Mouse (Mus musculus) CH12.LX (cell line): ENCODE data around the gene Ccdc148. TPM values are rescaled to one million over a fixed set of nuclear protein-coding genes. Genes with fewer than 3 reads are reported as not detected.

Experiments
- DNase-seq: peaks from one replicate; pipeline ENCODE4 v3.0.0-alpha.2; 2013; ENCODE audit errors: extremely low read depth
- H3K27ac ChIP-seq: 2 replicates; pipeline ENCODE4 v1.5.1; 2012; ENCODE audit warnings: low read depth, mild to moderate bottlenecking, control low read depth, moderate library complexity; ENCODE audit not compliant: insufficient read depth
- H3K27me3 ChIP-seq: replicated peaks from 2 replicates; pipeline ENCODE3; 2012; ENCODE audit warnings: inconsistent platforms
- H3K36me3 ChIP-seq, 2 experiments: replicated peaks in 1 of 2; 2 replicates each; pipeline versions ENCODE3 to v1.6.1; 2012; ENCODE audit warnings: inconsistent platforms in 1 of 2, low read length in 1 of 2, mild to moderate bottlenecking in 1 of 2, mixed read lengths in 1 of 2, moderate library complexity in 1 of 2; ENCODE audit not compliant: control insufficient read depth in 1 of 2, insufficient read depth in 1 of 2
- H3K4me1 ChIP-seq, 2 experiments: 2 replicates each; pipeline ENCODE4 v1.6.1; 2012; ENCODE audit warnings: inconsistent platforms in 1 of 2, moderate library complexity in 1 of 2; ENCODE audit not compliant: insufficient read depth in 2 of 2, control insufficient read depth in 1 of 2
- H3K4me2 ChIP-seq: 2 replicates; pipeline ENCODE4 v1.6.1; 2012; ENCODE audit warnings: low read depth, mild to moderate bottlenecking, control low read depth; ENCODE audit not compliant: poor library complexity, insufficient read depth, severe bottlenecking
- H3K4me3 ChIP-seq, 3 experiments: fragments of 150-350 bp in 1 of 3; sonication (generic) in 1 of 3; replicated peaks in 1 of 3; 2 replicates each; pipeline versions ENCODE3 to v1.5.1; 2011 to 2012; ENCODE audit warnings: low read depth in 2 of 3, low read length in 2 of 3, mild to moderate bottlenecking in 2 of 3, moderate library complexity in 2 of 3, control low read depth in 1 of 3, improper control_type of control experiment in 1 of 3, inconsistent platforms in 1 of 3, mixed read lengths in 1 of 3; ENCODE audit not compliant: poor library complexity in 1 of 3
- H3K79me2 ChIP-seq: replicated peaks from 2 replicates; pipeline ENCODE4 v1.6.1; 2012; ENCODE audit warnings: mild to moderate bottlenecking, moderate library complexity; ENCODE audit not compliant: control insufficient read depth, poor library complexity, insufficient read depth, severe bottlenecking; ENCODE audit errors: extremely low read depth
- H3K9ac ChIP-seq: 2 replicates; pipeline ENCODE4 v1.6.1; 2012; ENCODE audit warnings: low read depth, mild to moderate bottlenecking, control low read depth, moderate library complexity; ENCODE audit not compliant: insufficient read depth
- H3K9me3 ChIP-seq: replicated peaks from 2 replicates; pipeline ENCODE3; 2012; ENCODE audit warnings: low read length, inconsistent platforms, mixed read lengths
- CHD1 ChIP-seq: IDR thresholded peaks from 2 replicates; pipeline ENCODE4 v1.6.1; 2012; ENCODE audit warnings: low read depth, low read length, improper control_type of control experiment, inconsistent platforms
- CHD2 ChIP-seq: IDR thresholded peaks from 2 replicates; pipeline ENCODE4 v1.6.1; 2011; ENCODE audit warnings: low read length, improper control_type of control experiment
- ETS1 ChIP-seq: conservative IDR thresholded peaks from 2 replicates; pipeline ENCODE4 v1.6.1; 2012; ENCODE audit warnings: low read depth, mild to moderate bottlenecking, inconsistent platforms, low read length, improper control_type of control experiment, moderate library complexity
- GABPA ChIP-seq: IDR thresholded peaks from 2 replicates; pipeline ENCODE4 v1.6.1; 2012; ENCODE audit warnings: low read depth, low read length, improper control_type of control experiment, inconsistent platforms; ENCODE audit not compliant: insufficient replicate concordance
- HCFC1 ChIP-seq: IDR thresholded peaks from 2 replicates; pipeline ENCODE4 v1.6.1; 2012; ENCODE audit warnings: low read depth, mild to moderate bottlenecking, inconsistent platforms, low read length, improper control_type of control experiment
- IRF4 ChIP-seq: IDR thresholded peaks from 2 replicates; pipeline ENCODE4 v1.6.1; 2014; ENCODE audit warnings: low read depth, mild to moderate bottlenecking, inconsistent platforms, low read length, improper control_type of control experiment
- JUN ChIP-seq: IDR thresholded peaks from 2 replicates; pipeline ENCODE4 v1.6.1; 2011; ENCODE audit warnings: low read depth, mild to moderate bottlenecking, low read length, improper control_type of control experiment, moderate library complexity; ENCODE audit not compliant: insufficient read depth
- KAT2A ChIP-seq: IDR thresholded peaks from 2 replicates; pipeline ENCODE4 v1.6.1; 2012; ENCODE audit warnings: low read length, improper control_type of control experiment, inconsistent platforms; ENCODE audit not compliant: insufficient replicate concordance
- MAFK ChIP-seq: IDR thresholded peaks from 2 replicates; pipeline ENCODE4 v1.6.1; 2011; ENCODE audit warnings: low read length, improper control_type of control experiment; ENCODE audit not compliant: insufficient replicate concordance
- MAX ChIP-seq: IDR thresholded peaks from 2 replicates; pipeline ENCODE4 v1.6.1; 2011; ENCODE audit warnings: low read length, improper control_type of control experiment
- MAZ ChIP-seq: IDR thresholded peaks from 2 replicates; pipeline ENCODE4 v1.6.1; 2012; ENCODE audit warnings: low read depth, mild to moderate bottlenecking, inconsistent platforms, low read length, improper control_type of control experiment, moderate library complexity
- PAX5 ChIP-seq: IDR thresholded peaks from 2 replicates; pipeline ENCODE4 v1.6.1; 2012; ENCODE audit warnings: low read length, inconsistent platforms, mixed read lengths
- POLR2A ChIP-seq: IDR thresholded peaks from 2 replicates; pipeline ENCODE4 v1.6.1; 2011; ENCODE audit warnings: low read depth, mild to moderate bottlenecking, improper control_type of control experiment, low read length
- POLR2AphosphoS2 ChIP-seq: IDR thresholded peaks from 2 replicates; pipeline ENCODE4 v1.6.1; 2011; ENCODE audit warnings: low read depth, low read length, improper control_type of control experiment
- RAD21 ChIP-seq: IDR thresholded peaks from 2 replicates; pipeline ENCODE4 v1.6.1; 2011; ENCODE audit warnings: low read depth, mild to moderate bottlenecking, low read length, improper control_type of control experiment, moderate library complexity
- RCOR1 ChIP-seq: conservative IDR thresholded peaks from 2 replicates; pipeline ENCODE4 v1.6.1; 2012; ENCODE audit warnings: low read depth, mild to moderate bottlenecking, inconsistent platforms, low read length, improper control_type of control experiment
- SIN3A ChIP-seq: IDR thresholded peaks from 2 replicates; pipeline ENCODE4 v1.6.1; 2012; ENCODE audit warnings: low read length, improper control_type of control experiment, inconsistent platforms
- TBP ChIP-seq: conservative IDR thresholded peaks from 2 replicates; pipeline ENCODE4 v1.6.1; 2011; ENCODE audit warnings: low read depth, low read length, improper control_type of control experiment
- USF1 ChIP-seq: IDR thresholded peaks from 2 replicates; pipeline ENCODE4 v1.6.1; 2014; ENCODE audit warnings: low read depth, mild to moderate bottlenecking, inconsistent platforms, low read length, improper control_type of control experiment
- USF2 ChIP-seq: conservative IDR thresholded peaks from 2 replicates; pipeline ENCODE4 v1.6.1; 2011; ENCODE audit warnings: low read depth, low read length, improper control_type of control experiment
- ZC3H11A ChIP-seq: IDR thresholded peaks from 2 replicates; pipeline ENCODE4 v1.6.1; 2012; ENCODE audit warnings: low read depth, mild to moderate bottlenecking, inconsistent platforms, low read length, improper control_type of control experiment
- ZMIZ1 ChIP-seq: IDR thresholded peaks from 2 replicates; pipeline ENCODE4 v1.6.1; 2012; ENCODE audit warnings: low read depth, mild to moderate bottlenecking, inconsistent platforms, low read length, improper control_type of control experiment
- dilution Hi-C: fragments of 300-500 bp; cut with MboI; formaldehyde crosslinking; loops from 2 replicates; pipeline ENCODE4 v1.14.3; 2020; ENCODE audit warnings: low sequenced_read_pairs; ENCODE audit not compliant: extremely low pct_unique_long_range_greater_than_20kb, extremely low pct_ligation_motif_present
- in situ Hi-C: fragments of 300-500 bp; cut with MboI; formaldehyde crosslinking; loops from 3 replicates; pipeline ENCODE4 v1.14.3; 2019; ENCODE audit warnings: low sequenced_read_pairs, low pct_ligation_motif_present, low pct_unique_long_range_greater_than_20kb, mixed read lengths
- polyA plus RNA-seq: library from polyadenylated mRNA; unstranded; fragments of >175 nt; gene quantifications from 2 replicates; pipeline ENCODE4 v1.2.1, GENCODE M21; 2012; ENCODE audit warnings: low read depth; ENCODE audit not compliant: insufficient read length
- total RNA-seq, 2 experiments: library from RNA; depleted of rRNA; stranded (reverse); fragments of 300-350 nt in 1 of 2; fragments of >200 nt in 1 of 2; gene quantifications; 2 replicates each; pipeline ENCODE4 v1.2.3; 2012 to 2014

Gene Ccdc148
- total and polyA plus RNA-seq, 3 experiments = not detected

GRCm38 (mm10) chr2:59158117-59158516 lies 2.4 kb downstream of the Ccdc148 start:
- Histone ChIP-seq H3K9ac (no peak overlapping the region), H3K4me2 (no peak overlapping the region), H3K27me3 (no peaks in the 10 kb centered on the region), H3K27ac (no peak overlapping the region)
- TF ChIP-seq CHD2 (no peak), ZC3H11A (no peak), RAD21 (no peak), MAZ (no peak), CHD1 (no peak), USF1 (no peak), RCOR1 (no peak), ZMIZ1 (no peak), GABPA (no peak), SIN3A (no peak), POLR2A (no peak), JUN (no peak), USF2 (no peak), ETS1 (no peak), POLR2AphosphoS2 (no peak), MAFK (no peak), HCFC1 (no peak), PAX5 (no peak), IRF4 (no peak), MAX (no peak)
- TF ChIP-seq, all 38 proteins: peak for 0
- H3K79me2 ChIP-seq = no peaks in the 10 kb centered on the region
- H3K9me3 ChIP-seq = peaks cover 57% of the 10 kb centered on the region
- DNase-seq = no peak
- no peaks in the 10 kb centered on the region for H3K36me3 ChIP-seq
- no peaks in the 10 kb centered on the region for H3K4me1 ChIP-seq
- H3K4me3 ChIP-seq = no peak overlapping the region
- dilution Hi-C loops (no loop called here), in situ Hi-C loops (no loop called here)

GRCm38 (mm10) chr2:59155428-59155827 lies 5.1 kb downstream of the Ccdc148 start:
- Histone ChIP-seq H3K27ac (no peak overlapping the region), H3K4me3 (no peak overlapping the region), H3K9me3 (peaks cover 50% of the 10 kb centered on the region), H3K36me3 (no peaks in the 10 kb centered on the region), H3K4me2 (no peak overlapping the region)
- DNase-seq = no peak
- in situ Hi-C loops = no loop called here
- TF ChIP-seq KAT2A (no peak), TBP (no peak)
- TF ChIP-seq, all 38 proteins: peak for 0
- H3K9ac ChIP-seq = no peak overlapping the region
- no peaks in the 10 kb centered on the region for H3K79me2 ChIP-seq
- no peaks in the 10 kb centered on the region for H3K4me1 ChIP-seq
- dilution Hi-C loops = no loop called here
- no peaks in the 10 kb centered on the region for H3K27me3 ChIP-seq
